Mouse (Mus musculus) CH12.LX (cell line): Measurements from ENCODE around the gene Rasgrp2.

Experiments used
- CHD1 ChIP-seq: IDR thresholded peaks from 2 replicates; pipeline ENCODE4 v1.6.1; 2012; ENCODE audit warnings: low read depth, low read length, improper control_type of control experiment, inconsistent platforms
- CHD2 ChIP-seq: IDR thresholded peaks from 2 replicates; pipeline ENCODE4 v1.6.1; 2011; ENCODE audit warnings: low read length, improper control_type of control experiment
- CTCF ChIP-seq, 2 experiments: IDR thresholded peaks in 1 of 2; conservative IDR thresholded peaks in 1 of 2; 2 replicates each; pipeline ENCODE4 v1.5.1; 2011 to 2012; ENCODE audit warnings: low read depth in 2 of 2, low read length in 2 of 2, improper control_type of control experiment in 1 of 2, inconsistent platforms in 1 of 2, mild to moderate bottlenecking in 1 of 2, moderate library complexity in 1 of 2
- EP300 ChIP-seq: IDR thresholded peaks from 2 replicates; pipeline ENCODE4 v1.6.1; 2011; ENCODE audit warnings: low read length, improper control_type of control experiment
- KAT2A ChIP-seq: IDR thresholded peaks from 2 replicates; pipeline ENCODE4 v1.6.1; 2012; ENCODE audit warnings: low read length, improper control_type of control experiment, inconsistent platforms; ENCODE audit not compliant: insufficient replicate concordance
- POLR2A ChIP-seq: IDR thresholded peaks from 2 replicates; pipeline ENCODE4 v1.6.1; 2011; ENCODE audit warnings: low read depth, mild to moderate bottlenecking, improper control_type of control experiment, low read length
- POLR2AphosphoS2 ChIP-seq: IDR thresholded peaks from 2 replicates; pipeline ENCODE4 v1.6.1; 2011; ENCODE audit warnings: low read depth, low read length, improper control_type of control experiment

- TF ChIP-seq CTCF (conservative IDR thresholded peaks at IDR 0.05 in 1 of 2, IDR thresholded peaks at IDR 0.05 in 1 of 2; ENCODE audit: low read depth in 2 of 2, low read length in 2 of 2) (no peak), CHD2 (no peak), EP300 (no peak), KAT2A (no peak), POLR2AphosphoS2 (no peak), POLR2A (no peak), CHD1 (no peak)
Observed at GRCm38 (mm10) chr19:6416124-6416770, 17.1 kb downstream of the Rasgrp2 start.
